Mouse (Mus musculus) bone marrow macrophage, adult 2 months (primary cell): Measurements from ENCODE around the gene Cdhr2. TPM values are rescaled to one million over a fixed set of nuclear protein-coding genes. Genes with fewer than 3 reads are reported as not detected.

ENCODE experiments used
- H3K27ac ChIP-seq: 2 replicates; pipeline ENCODE4 v1.5.1; 2012; ENCODE audit warnings: low read depth, low read length; ENCODE audit not compliant: insufficient read depth
- H3K4me1 ChIP-seq: 2 replicates; pipeline ENCODE4 v1.6.1; 2012; ENCODE audit warnings: low read length; ENCODE audit not compliant: control insufficient read depth, insufficient read depth
- H3K4me3 ChIP-seq: 2 replicates; pipeline ENCODE4 v1.5.1; 2012; ENCODE audit warnings: mild to moderate bottlenecking, low read length, moderate library complexity; ENCODE audit not compliant: insufficient read depth
- CTCF ChIP-seq: IDR thresholded peaks from 2 replicates; pipeline ENCODE4 v1.5.1; 2012; ENCODE audit warnings: low read depth, mild to moderate bottlenecking, low read length, moderate library complexity
- POLR2A ChIP-seq: IDR thresholded peaks from 2 replicates; pipeline ENCODE4 v1.6.1; 2012; ENCODE audit warnings: mild to moderate bottlenecking, low read depth, low read length, borderline replicate concordance
- polyA plus RNA-seq: library from polyadenylated mRNA; stranded (reverse); fragments of >200 nt; gene quantifications from 2 replicates; pipeline ENCODE4 v1.2.4, GENCODE M21; 2012; ENCODE audit not compliant: missing spikeins, insufficient read depth, insufficient read length

Gene Cdhr2
- polyA plus RNA-seq, 1 experiment: not detected

DNA sequence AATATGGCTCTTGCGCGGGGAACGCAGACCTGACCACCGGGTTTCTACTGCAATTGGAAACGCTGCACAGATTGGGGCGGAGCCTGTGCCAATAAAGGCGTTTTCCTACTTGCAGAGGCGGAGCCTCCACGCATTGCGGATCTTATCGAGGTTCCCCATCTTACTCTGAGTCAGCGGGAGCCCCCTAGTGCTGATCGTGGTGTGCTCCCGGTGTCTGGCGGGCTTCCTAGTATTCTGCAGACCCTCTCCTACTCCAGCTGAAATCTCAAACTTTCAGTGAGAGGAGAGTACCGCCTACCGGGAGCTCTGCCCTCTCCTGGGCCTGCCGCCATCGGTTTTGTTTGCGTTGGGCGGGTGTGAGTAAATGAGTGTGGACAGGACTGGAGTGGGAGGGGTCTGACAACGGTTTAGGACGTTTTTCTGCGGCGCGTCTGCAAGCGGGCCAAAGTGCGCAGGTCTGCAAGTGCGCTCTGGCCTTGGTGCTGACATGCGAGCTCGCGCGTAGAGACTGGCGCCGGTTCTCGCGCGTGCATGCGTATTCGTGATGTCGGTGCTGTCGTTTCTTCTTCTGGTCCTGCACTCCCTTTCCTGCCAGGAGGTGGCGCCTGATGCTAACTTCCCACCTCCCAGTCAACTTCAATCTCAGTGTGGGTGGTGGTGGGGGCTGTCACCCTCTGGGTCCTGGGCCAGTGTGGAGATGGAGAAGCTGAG lies 56.9 kb downstream of the Cdhr2 start:
- peak overlapping the region; percentile 42 for H3K4me3 ChIP-seq
- TF ChIP-seq POLR2A (no peak), CTCF (peak; percentile 1; the same call in 1 of the 2 replicates)
- H3K27ac ChIP-seq: no peak overlapping the region

DNA sequence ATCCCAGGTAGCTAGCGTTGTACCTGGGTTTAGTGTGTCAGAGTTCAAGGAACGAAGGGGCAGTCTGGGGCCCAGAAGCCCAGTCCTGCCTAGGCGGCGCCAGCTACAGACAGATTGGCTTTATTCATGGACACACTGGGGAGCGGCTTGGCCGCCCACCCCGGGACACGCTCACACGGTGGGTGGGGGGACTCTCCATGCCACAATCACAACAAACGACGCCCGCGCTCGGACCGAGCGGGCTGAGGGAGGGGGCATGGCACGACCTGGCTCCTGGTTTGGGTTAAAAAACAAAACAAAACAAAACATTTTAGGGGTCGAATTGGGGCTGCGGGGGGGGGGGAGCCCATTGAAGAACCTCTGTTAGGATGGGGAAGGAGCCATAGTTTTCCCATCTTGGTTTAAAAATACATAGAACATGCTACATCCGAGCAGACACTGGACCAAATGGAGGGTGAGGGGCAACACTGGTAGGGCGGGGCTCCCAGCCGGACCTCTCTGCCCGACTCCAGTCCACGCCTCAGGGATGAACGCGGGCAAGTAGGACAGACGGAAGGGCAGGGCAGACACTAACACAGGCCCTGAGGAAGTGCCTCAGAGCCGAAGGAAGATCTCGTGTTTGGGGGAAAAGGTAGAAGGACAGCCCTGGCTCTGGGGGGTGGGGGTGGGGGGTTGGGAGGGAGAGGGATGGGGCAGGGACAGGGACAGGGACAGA lies 57.7 kb downstream of the Cdhr2 start:
- H3K4me1 ChIP-seq: no peaks in the 10 kb centered on the region; the same call in 1 of the 2 replicates
- TF ChIP-seq CTCF: no peak
- H3K4me3 ChIP-seq: no peak overlapping the region

More for the DNA sequence above, 56.9 kb downstream of the Cdhr2 start:
- no peaks in the 10 kb centered on the region; the same call in 1 of the 2 replicates for H3K4me1 ChIP-seq

DNA sequence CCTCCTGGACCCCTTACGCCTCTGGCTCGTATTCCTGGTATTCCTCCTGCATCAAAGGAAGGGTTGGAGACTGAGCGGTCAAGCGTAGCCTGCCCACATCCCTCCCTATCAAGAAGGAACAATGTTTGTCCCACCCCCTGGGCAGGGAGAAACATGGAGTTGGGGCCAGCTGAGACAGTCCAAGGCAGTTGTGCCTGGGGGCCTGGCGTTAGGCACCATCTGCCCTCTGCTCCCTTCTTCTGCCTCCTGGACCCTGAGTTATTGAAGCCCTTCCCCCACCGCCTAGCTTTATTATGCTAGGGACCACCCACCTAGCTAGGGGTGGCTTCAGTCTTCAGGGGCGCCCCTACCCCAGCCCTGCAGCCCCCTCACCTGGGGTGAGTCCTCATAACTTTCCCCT lies 58.2 kb downstream of the Cdhr2 start:
- Histone ChIP-seq H3K4me1 (no peaks in the 10 kb centered on the region; the same call in 1 of the 2 replicates), H3K27ac (no peak overlapping the region), H3K4me3 (no peak overlapping the region)
- TF ChIP-seq POLR2A (no peak), CTCF (no peak)

More for the DNA sequence above, 57.7 kb downstream of the Cdhr2 start:
- no peak overlapping the region for H3K27ac ChIP-seq

DNA sequence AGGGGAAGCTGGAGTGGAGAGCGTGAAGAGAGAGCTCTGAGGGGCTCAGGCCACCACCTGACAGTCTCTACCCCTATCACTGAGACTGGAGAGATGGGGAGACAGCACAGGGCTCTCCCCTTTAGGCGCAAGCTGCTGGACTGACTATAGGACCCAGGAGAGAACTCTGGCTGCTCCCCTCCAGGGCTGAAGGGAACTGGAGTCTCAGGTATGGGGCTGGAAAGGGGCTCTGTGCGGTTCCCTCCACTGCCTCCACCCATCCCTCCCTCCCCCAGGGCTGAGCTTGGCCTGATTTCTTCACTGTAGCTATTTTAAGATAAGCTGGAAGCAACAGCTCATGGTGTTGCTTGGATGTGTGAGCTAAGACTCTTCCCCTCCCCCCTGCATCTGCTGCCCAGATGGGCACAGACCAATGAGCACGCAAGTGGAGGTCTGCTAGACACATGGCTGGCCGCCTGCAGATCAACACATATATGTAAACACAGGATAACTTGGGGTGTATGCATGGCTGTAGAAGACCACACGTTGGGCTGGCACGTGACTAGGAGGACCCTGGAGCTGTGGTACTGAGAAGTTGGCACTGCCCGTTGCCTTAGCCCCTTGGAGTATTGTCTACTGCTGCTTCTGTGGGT lies 59.0 kb downstream of the Cdhr2 start:
- no peak for TF ChIP-seq CTCF
- TF ChIP-seq POLR2A: no peak
- no peak overlapping the region for H3K4me3 ChIP-seq
- no peak overlapping the region for H3K27ac ChIP-seq
- no peaks in the 10 kb centered on the region; the same call in 1 of the 2 replicates for H3K4me1 ChIP-seq

DNA sequence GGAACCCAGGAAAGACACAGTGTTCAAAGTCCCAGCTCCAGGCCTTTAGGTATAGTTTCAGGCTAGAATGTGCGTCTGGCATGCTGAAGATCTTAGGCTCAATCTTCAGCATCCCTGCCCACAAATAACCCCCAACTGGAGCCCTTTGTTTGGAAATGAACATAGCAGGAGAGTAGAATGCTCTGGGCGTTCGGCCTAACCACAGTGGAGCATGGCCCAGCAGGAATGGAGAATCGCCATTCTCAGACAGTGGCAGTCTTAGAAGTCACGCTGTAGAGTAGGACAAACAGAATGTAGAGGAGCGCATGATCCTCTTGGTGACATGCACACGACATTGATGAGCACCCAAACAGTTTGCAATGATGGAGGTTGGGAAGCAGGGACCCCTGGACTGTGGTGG lies 59.6 kb downstream of the Cdhr2 start:
- H3K4me1 ChIP-seq: no peaks in the 10 kb centered on the region; the same call in 1 of the 2 replicates
- TF ChIP-seq CTCF: no peak
- TF ChIP-seq POLR2A: no peak
- no peak overlapping the region for H3K4me3 ChIP-seq
- H3K27ac ChIP-seq: no peak overlapping the region

DNA sequence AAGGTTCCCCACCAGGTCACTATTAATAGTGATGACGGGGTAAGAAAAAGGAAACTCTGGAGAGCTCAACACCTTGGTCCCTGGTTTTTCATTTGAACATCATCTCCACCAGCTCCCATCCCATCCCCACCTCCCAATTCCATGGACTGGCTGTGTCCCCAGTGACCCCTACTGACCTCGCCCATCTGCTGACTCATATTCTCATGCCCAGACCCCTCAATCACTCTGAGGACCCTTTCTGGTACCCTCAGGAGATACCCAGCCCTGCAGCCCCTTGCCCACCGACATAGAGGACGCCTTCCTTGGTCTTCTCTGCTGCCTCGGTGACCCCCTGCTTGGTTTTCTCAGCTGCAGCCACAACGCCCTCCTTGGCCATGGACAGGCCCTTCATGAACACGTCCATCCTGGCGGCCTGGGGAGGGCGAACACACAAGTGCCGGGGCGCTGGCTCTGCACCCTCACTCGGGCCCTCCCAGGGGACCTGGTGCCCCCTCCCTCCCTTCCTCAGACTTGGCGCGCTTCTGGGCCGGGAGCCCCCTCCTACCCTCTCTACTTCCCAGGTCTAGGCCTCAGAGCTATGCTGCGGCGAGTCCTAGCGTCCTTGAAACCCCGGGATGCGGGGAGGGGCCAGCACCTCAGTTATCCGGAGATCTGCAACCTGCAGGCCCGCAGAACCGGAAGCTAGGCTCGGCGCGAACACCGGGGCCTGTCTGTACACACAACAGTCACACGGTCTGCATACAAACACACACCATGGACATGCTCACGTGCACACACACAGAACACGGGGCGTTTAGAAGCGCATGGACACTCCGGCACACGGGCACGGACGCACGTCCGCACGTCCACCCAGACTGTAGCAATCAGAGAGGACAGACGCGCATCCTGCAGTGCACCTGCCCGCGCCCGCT lies 64.3 kb downstream of the Cdhr2 start:
- Histone ChIP-seq H3K27ac (no peak overlapping the region), H3K4me3 (peak overlapping the region; percentile 4; the same call in 1 of the 2 replicates), H3K4me1 (no peaks in the 10 kb centered on the region)
- no peak for TF ChIP-seq CTCF
- TF ChIP-seq POLR2A: no peak

DNA sequence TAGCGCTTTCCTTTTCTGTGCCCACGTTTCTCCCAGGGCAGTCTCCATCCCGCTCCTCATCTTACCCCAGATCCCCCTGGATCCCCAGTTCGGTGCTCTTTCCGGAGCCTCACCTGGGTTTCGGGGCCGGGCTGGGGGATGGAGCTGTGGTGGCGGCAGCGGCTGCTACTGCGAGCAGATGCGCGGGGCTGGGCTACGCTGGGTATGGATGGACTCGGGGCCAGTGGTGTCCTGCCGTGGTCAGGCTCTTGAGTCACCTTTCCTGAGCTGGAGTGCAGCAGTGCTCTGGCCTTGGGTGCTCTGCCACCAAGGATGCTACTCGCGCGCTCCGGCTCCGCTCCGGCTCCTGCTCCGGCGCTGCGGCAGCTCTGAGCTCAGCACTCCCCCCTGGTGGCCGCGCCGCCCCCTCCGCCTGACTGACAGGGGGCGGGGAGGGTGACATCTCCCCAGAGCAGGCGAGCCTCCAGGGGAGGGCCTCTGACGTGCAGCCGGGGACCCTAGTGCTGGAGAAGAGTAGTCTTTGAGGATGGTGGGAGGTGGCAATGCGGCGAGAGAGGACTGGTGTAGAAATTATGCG lies 65.0 kb downstream of the Cdhr2 start, which contains the start of gene Sncb:
Gene Sncb (minus strand): TSS at position 404 of the 577 bp plus-strand sequence.
- Histone ChIP-seq H3K4me1 (no peaks in the 10 kb centered on the region), H3K4me3 (peak within 1 kb of the TSS; percentile 4; the same call in 1 of the 2 replicates), H3K27ac (no peak within 1 kb of the TSS)
- TF ChIP-seq POLR2A (no peak), CTCF (no peak)

DNA sequence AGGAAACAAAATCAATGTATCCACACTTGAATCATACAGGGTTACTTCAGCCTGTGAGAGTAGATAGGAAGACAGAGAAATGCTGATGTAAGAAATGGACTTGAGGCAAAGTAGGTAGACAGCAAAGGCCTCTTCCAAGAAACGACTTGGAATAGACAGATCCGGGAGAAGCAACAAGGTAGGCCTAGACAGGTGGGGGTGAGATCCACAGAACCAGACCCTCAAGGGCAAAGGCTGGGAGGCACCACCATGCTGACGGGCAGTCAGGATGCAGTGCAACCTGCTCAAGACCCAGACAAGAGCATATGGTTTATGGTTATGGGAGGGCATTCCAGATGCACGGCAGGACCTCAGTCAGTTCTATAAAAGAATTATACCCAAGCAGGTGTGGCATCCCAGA lies 65.8 kb downstream of the Cdhr2 start:
- Histone ChIP-seq H3K27ac (no peak overlapping the region), H3K4me3 (no peak overlapping the region), H3K4me1 (no peaks in the 10 kb centered on the region)
- TF ChIP-seq POLR2A (no peak), CTCF (no peak)

DNA sequence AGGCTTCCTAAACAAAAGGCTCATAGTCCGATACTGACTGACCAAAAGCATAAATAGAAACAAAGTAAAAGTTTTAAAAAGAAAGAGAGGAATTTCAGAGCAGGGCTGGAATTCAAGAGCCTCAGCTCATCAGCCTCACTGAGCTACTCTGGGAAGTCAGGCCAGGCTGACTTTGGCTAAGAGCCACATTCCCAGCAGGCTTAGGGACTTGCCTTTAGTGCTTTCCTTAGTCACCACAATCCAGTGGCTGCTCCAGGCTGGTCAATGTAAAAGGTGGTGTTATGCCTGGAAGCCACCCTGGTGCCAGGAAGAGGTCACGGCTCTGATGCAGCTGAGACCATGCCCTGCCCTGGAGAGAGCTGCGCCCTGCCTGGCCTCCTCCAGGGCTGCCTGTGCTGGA lies 79.3 kb downstream of the Cdhr2 start:
- Histone ChIP-seq H3K27ac (no peak overlapping the region), H3K4me3 (no peak overlapping the region), H3K4me1 (no peaks in the 10 kb centered on the region)
- TF ChIP-seq POLR2A (no peak), CTCF (no peak)
